Comparison of ENCODE assay signal across 8 mouse cellular contexts in genomic region chr10:59943421-59943989, GRCm38 (mm10). TPM values are rescaled to one million over a fixed set of nuclear protein-coding genes. Genes with fewer than 3 reads are reported as not detected.
DNase-seq lines count a peak whose midpoint lies in the region; ATAC-seq lines count a peak whose summit lies in the region.

No protein-coding gene starts in this region.

- peak overlapping the region; percentile 60 for H3K4me2 ChIP-seq in heart, embryonic 15.5 days
- peak overlapping the region; percentile 53 for H3K4me2 ChIP-seq in liver, embryonic 15.5 days
- H3K4me2 ChIP-seq in neural tube, embryonic 15.5 days, result peak overlapping the region; percentile 57

- no peaks in the 10 kb centered on the region for H3K36me3 ChIP-seq in heart, embryonic 15.5 days
- no peaks in the 10 kb centered on the region for H3K36me3 ChIP-seq in liver, embryonic 15.5 days (replicated peaks)
- H3K36me3 ChIP-seq in neural tube, embryonic 15.5 days, result no peaks in the 10 kb centered on the region

- DNase-seq in 416B (ENCODE audit: low read depth), result peak; percentile 98
- peak; percentile 94 for DNase-seq in adrenal gland, postnatal 10 days
- DNase-seq in kidney, postnatal 10 days, result peak; percentile 85
- no peak for DNase-seq in natural killer cell, adult 2 months (ENCODE audit: low spot score in 2 of 2)

- H3K9ac ChIP-seq in heart, embryonic 15.5 days, result peak overlapping the region; percentile 32; the same call in 1 of the 2 replicates
- 0 out of 2 replicates have a peak overlapping the region, but pooled peaks have one; percentile 9 for H3K9ac ChIP-seq in liver, embryonic 15.5 days
- H3K9ac ChIP-seq in neural tube, embryonic 15.5 days (replicated peaks), result no peak overlapping the region; the same call in 1 of the 2 replicates

- ATAC-seq in erythroblast, adult 5-6 weeks (replicated peaks; ENCODE audit: low FRiP score, poor library complexity, severe bottlenecking), result peak; percentile 91
- peak; percentile 75 for ATAC-seq in heart, embryonic 15.5 days (replicated peaks; ENCODE audit: insufficient number of reproducible peaks, insufficient read depth, low FRiP score, low read depth)
- ATAC-seq in liver, embryonic 15.5 days (ENCODE audit: insufficient read depth), result peak; percentile 74
- peak; percentile 40 for ATAC-seq in neural tube, embryonic 15.5 days (ENCODE audit: low FRiP score)

- no peaks in the 10 kb centered on the region for H3K9me3 ChIP-seq in heart, embryonic 15.5 days (replicated peaks)
- H3K9me3 ChIP-seq in liver, embryonic 15.5 days (replicated peaks), result no peaks in the 10 kb centered on the region
- no peaks in the 10 kb centered on the region for H3K9me3 ChIP-seq in neural tube, embryonic 15.5 days (replicated peaks)

- 13% methylated on average over 13 of the region's 13 CpGs for WGBS in heart, embryonic 15.5 days
- 25% methylated on average over 13 of the region's 13 CpGs for WGBS in liver, embryonic 15.5 days (ENCODE audit: insufficient replicate concordance)
- 47% methylated on average over 13 of the region's 13 CpGs for WGBS in neural tube, embryonic 15.5 days

- peak overlapping the region; percentile 63 for H3K27ac ChIP-seq in heart, embryonic 15.5 days
- no peak overlapping the region for H3K27ac ChIP-seq in liver, embryonic 15.5 days (replicated peaks)
- peak overlapping the region; percentile 73 for H3K27ac ChIP-seq in neural tube, embryonic 15.5 days (replicated peaks)

- H3K4me1 ChIP-seq in heart, embryonic 15.5 days (replicated peaks), result peaks cover 32% of the 10 kb centered on the region
- peaks cover 16% of the 10 kb centered on the region for H3K4me1 ChIP-seq in liver, embryonic 15.5 days (replicated peaks)
- peaks cover 20% of the 10 kb centered on the region for H3K4me1 ChIP-seq in neural tube, embryonic 15.5 days

- H3K4me3 ChIP-seq in heart, embryonic 15.5 days, result peak overlapping the region; percentile 27
- peak overlapping the region; percentile 17 for H3K4me3 ChIP-seq in liver, embryonic 15.5 days (replicated peaks)
- H3K4me3 ChIP-seq in neural tube, embryonic 15.5 days (replicated peaks), result peak overlapping the region; percentile 23

- no peaks in the 10 kb centered on the region for H3K27me3 ChIP-seq in heart, embryonic 15.5 days
- H3K27me3 ChIP-seq in liver, embryonic 15.5 days, result peaks cover 35% of the 10 kb centered on the region
- H3K27me3 ChIP-seq in neural tube, embryonic 15.5 days (replicated peaks), result no peaks in the 10 kb centered on the region

RNA-seq across cellular contexts. Expression of gene Ddit4, which starts 8.1 kb away (rescaled TPM):
- 100 to 1,000 TPM in 1 of 2 experiments, 10 to 100 TPM in 1; 46.2 to 129 TPM for total RNA-seq in adrenal gland, postnatal 10 days (2021)
- 1.7 TPM in 1 of 2 replicates, not detected in the other for total RNA-seq in erythroblast, adult 5-6 weeks (2015; ENCODE audit: low replicate concordance)
- 0.17 and 0.84 TPM in 2 replicates for total RNA-seq in erythroblast, adult 5-6 weeks (2017; ENCODE audit: low replicate concordance)
- 22.7 and 33.4 TPM in 2 replicates for polyA plus RNA-seq in heart, embryonic 15.5 days (2015; fragmentation: Nextera tagmentation; extraction: Ambion mirVana)
- polyA plus RNA-seq in liver, embryonic 15.5 days (2015; fragmentation: Nextera tagmentation; extraction: Ambion mirVana), result 5.6 and 6.6 TPM in 2 replicates
- polyA plus RNA-seq in neural tube, embryonic 15.5 days (2015; fragmentation: Nextera tagmentation; extraction: Ambion mirVana), result 80.8 and 91.6 TPM in 2 replicates

RNA-seq across cellular contexts. Expression of gene Ascc1, which starts 59.1 kb away (rescaled TPM):
- total RNA-seq in adrenal gland, postnatal 10 days (2021), result 10 to 100 TPM; 26.6 to 30.7 TPM
- total RNA-seq in erythroblast, adult 5-6 weeks (2015; ENCODE audit: low replicate concordance), result 11.3 and 13.1 TPM in 2 replicates
- total RNA-seq in erythroblast, adult 5-6 weeks (2017; ENCODE audit: low replicate concordance), result 9.6 and 10.0 TPM in 2 replicates
- polyA plus RNA-seq in heart, embryonic 15.5 days (2015; fragmentation: Nextera tagmentation; extraction: Ambion mirVana), result 36.1 and 40.6 TPM in 2 replicates
- 15.7 and 16.5 TPM in 2 replicates for polyA plus RNA-seq in liver, embryonic 15.5 days (2015; fragmentation: Nextera tagmentation; extraction: Ambion mirVana)
- polyA plus RNA-seq in neural tube, embryonic 15.5 days (2015; fragmentation: Nextera tagmentation; extraction: Ambion mirVana), result 45.4 and 47.3 TPM in 2 replicates

RNA-seq across cellular contexts. Expression of gene Anapc16, which starts 59.4 kb away (rescaled TPM):
- 10 to 100 TPM; 60.3 to 68.4 TPM for total RNA-seq in adrenal gland, postnatal 10 days (2021)
- total RNA-seq in erythroblast, adult 5-6 weeks (2015; ENCODE audit: low replicate concordance), result 16.3 and 21.3 TPM in 2 replicates
- 23.4 and 27.5 TPM in 2 replicates for total RNA-seq in erythroblast, adult 5-6 weeks (2017; ENCODE audit: low replicate concordance)
- 85.4 and 92.2 TPM in 2 replicates for polyA plus RNA-seq in heart, embryonic 15.5 days (2015; fragmentation: Nextera tagmentation; extraction: Ambion mirVana)
- polyA plus RNA-seq in liver, embryonic 15.5 days (2015; fragmentation: Nextera tagmentation; extraction: Ambion mirVana), result 37.5 and 39.0 TPM in 2 replicates
- 106 TPM in 2 replicates for polyA plus RNA-seq in neural tube, embryonic 15.5 days (2015; fragmentation: Nextera tagmentation; extraction: Ambion mirVana)

Comparison
In these comparisons a context has a peak if more than half of its experiments do, and no peak if none do; other contexts are left out.
1. DNase-seq: peak in 416B (single experiment), adrenal gland, postnatal 10 days (single experiment) and kidney, postnatal 10 days (single experiment); none in natural killer cell, adult 2 months (0 of 2).
2. ATAC-seq: peak in every context shown above with its lines; median percentile 91 in erythroblast, adult 5-6 weeks; 75 in heart, embryonic 15.5 days; 74 in liver, embryonic 15.5 days; 40 in neural tube, embryonic 15.5 days.
3. Peak in every context shown above with its lines, with median percentiles within 50 percentile points of each other: H3K4me2 ChIP-seq and H3K4me3 ChIP-seq.